Mouse (Mus musculus) midbrain, postnatal 0 days (tissue): ENCODE data around the gene Zbtb44. TPM values are rescaled to one million over a fixed set of nuclear protein-coding genes. Genes with fewer than 3 reads are reported as not detected.

Source experiments
- ATAC-seq: fragments of 200-750 bp; cut with Nextera tagmentation; 2 replicates; pipeline ENCODE4 v1.8.0; 2017; ENCODE audit warnings: moderate number of reproducible peaks, mild to moderate bottlenecking, moderate TSS enrichment, moderate library complexity; ENCODE audit not compliant: low FRiP score
- DNase-seq: peaks from one replicate; pipeline ENCODE4 v3.0.0-alpha.2; 2015; ENCODE audit warnings: low spot score
- H3K27ac ChIP-seq: fragments of 300-500 bp; sonication (generic); 2 replicates; pipeline ENCODE4 v1.5.1; 2014; ENCODE audit warnings: low read depth, mild to moderate bottlenecking, low read length, mixed read lengths
- H3K27me3 ChIP-seq: fragments of 300-500 bp; sonication (generic); 2 replicates; pipeline ENCODE4 v1.6.1; 2014; ENCODE audit warnings: low read length, control low read depth, mixed read lengths; ENCODE audit not compliant: insufficient read depth
- H3K36me3 ChIP-seq: fragments of 300-500 bp; sonication (generic); 2 replicates; pipeline ENCODE4 v1.6.1; 2014; ENCODE audit warnings: low read length, control low read depth, mixed read lengths; ENCODE audit not compliant: insufficient read depth
- H3K4me1 ChIP-seq: fragments of 300-500 bp; sonication (generic); 2 replicates; pipeline ENCODE4 v1.6.1; 2014; ENCODE audit warnings: mild to moderate bottlenecking, control low read depth, antibody characterized with exemption, low read length, mixed read lengths; ENCODE audit not compliant: insufficient read depth
- H3K4me2 ChIP-seq: fragments of 300-500 bp; sonication (generic); 2 replicates; pipeline ENCODE4 v1.6.1; 2014; ENCODE audit warnings: low read depth, mild to moderate bottlenecking, low read length, mixed read lengths; ENCODE audit not compliant: poor library complexity, severe bottlenecking
- H3K4me3 ChIP-seq: fragments of 300-500 bp; sonication (generic); 2 replicates; pipeline ENCODE4 v1.5.1; 2014; ENCODE audit warnings: low read depth, mild to moderate bottlenecking, low read length, moderate library complexity
- H3K9ac ChIP-seq: fragments of 300-500 bp; sonication (generic); replicated peaks from 2 replicates; pipeline ENCODE4 v1.6.1; 2014; ENCODE audit warnings: mild to moderate bottlenecking, low read length, moderate library complexity, mixed read lengths; ENCODE audit not compliant: poor library complexity, severe bottlenecking
- H3K9me3 ChIP-seq: fragments of 300-500 bp; sonication (generic); 2 replicates; pipeline ENCODE4 v1.6.1; 2016; ENCODE audit warnings: low read length, control low read depth
- CTCF ChIP-seq: IDR thresholded peaks from 2 replicates; pipeline ENCODE4 v1.5.1; 2016; ENCODE audit warnings: antibody characterized with exemption, mild to moderate bottlenecking
- WGBS: fragments of 180-500 bp; shearing (Covaris S2); extraction: QIAGEN DNeasy Blood & Tissue Kit; methylation state at CpG from one replicate; pipeline ENCODE4 v1.1.7; 2014; 5-methylcytosine and 5-hydroxymethylcytosine counted together
- polyA plus RNA-seq: library from polyadenylated mRNA; unstranded; fragments of >200 nt; fragmentation: Nextera tagmentation; extraction: Ambion mirVana; gene quantifications from 2 replicates; pipeline ENCODE4 v1.2.1, GENCODE M21; 2015
- total RNA-seq: library from RNA; depleted of rRNA; stranded (reverse); fragments of >200 nt; gene quantifications from 2 replicates; pipeline ENCODE4 v1.2.3, GENCODE M21; 2014

The Zbtb44 gene
- total and polyA plus RNA-seq, 2 experiments from 2014 or later = 3.6 to 14.2 TPM

- Histone ChIP-seq H3K9me3 (no peaks in the 10 kb centered on the region), H3K4me2 (no peak overlapping the region), H3K4me3 (no peak overlapping the region), H3K27ac (no peak overlapping the region), H3K36me3 (no peaks in the 10 kb centered on the region), H3K4me1 (no peaks in the 10 kb centered on the region), H3K27me3 (no peaks in the 10 kb centered on the region), H3K9ac (no peak overlapping the region)
- WGBS = 70% methylated on average over 29 of the region's 29 CpGs
- TF ChIP-seq CTCF = no peak
- DNase-seq (no peak), ATAC-seq (no peak)
These were observed 59.9 kb downstream of the Zbtb44 start for GRCm38 (mm10) chr9:31090081-31091023.

- Histone ChIP-seq H3K9me3 (no peaks in the 10 kb centered on the region), H3K27me3 (no peaks in the 10 kb centered on the region), H3K36me3 (no peaks in the 10 kb centered on the region), H3K4me1 (no peaks in the 10 kb centered on the region), H3K27ac (no peak overlapping the region), H3K9ac (no peak overlapping the region), H3K4me2 (no peak overlapping the region), H3K4me3 (no peak overlapping the region)
- DNase-seq (no peak), ATAC-seq (no peak)
- WGBS = 94% methylated on average over 10 of the region's 10 CpGs
- TF ChIP-seq CTCF = no peak
These were observed 60.7 kb downstream of the Zbtb44 start for GRCm38 (mm10) chr9:31091162-31091581.

GRCm38 (mm10) chr9:31092111-31092832, 61.8 kb downstream of the Zbtb44 start:
- Histone ChIP-seq H3K27me3 (no peaks in the 10 kb centered on the region), H3K4me1 (no peaks in the 10 kb centered on the region), H3K4me2 (no peak overlapping the region), H3K9me3 (no peaks in the 10 kb centered on the region), H3K4me3 (no peak overlapping the region), H3K36me3 (no peaks in the 10 kb centered on the region), H3K27ac (no peak overlapping the region), H3K9ac (no peak overlapping the region)
- TF ChIP-seq CTCF = no peak
- WGBS = 89% methylated on average over 18 of the region's 18 CpGs
- DNase-seq (no peak), ATAC-seq (no peak)

GRCm38 (mm10) chr9:31092833-31093195, 62.4 kb downstream of the Zbtb44 start:
- Histone ChIP-seq H3K9me3 (no peaks in the 10 kb centered on the region), H3K27me3 (no peaks in the 10 kb centered on the region), H3K4me2 (no peak overlapping the region), H3K36me3 (no peaks in the 10 kb centered on the region), H3K4me3 (no peak overlapping the region), H3K4me1 (no peaks in the 10 kb centered on the region), H3K9ac (no peak overlapping the region), H3K27ac (no peak overlapping the region)
- WGBS = 96% methylated on average over 10 of the region's 10 CpGs
- ATAC-seq (no peak), DNase-seq (no peak)
- TF ChIP-seq CTCF = no peak

- WGBS = 71% methylated on average over 20 of the region's 20 CpGs
- no peak overlapping the region for H3K27ac ChIP-seq
- TF ChIP-seq CTCF = no peak
- H3K4me2 ChIP-seq = no peak overlapping the region
- no peaks in the 10 kb centered on the region for H3K27me3 ChIP-seq
- no peak overlapping the region for H3K4me3 ChIP-seq
- ATAC-seq (peak; percentile 63), DNase-seq (peak; percentile 56)
- H3K9ac ChIP-seq = no peak overlapping the region
- H3K36me3 ChIP-seq = no peaks in the 10 kb centered on the region
- H3K9me3 ChIP-seq = no peaks in the 10 kb centered on the region
- no peaks in the 10 kb centered on the region for H3K4me1 ChIP-seq
These were observed 66.9 kb downstream of the Zbtb44 start for GRCm38 (mm10) chr9:31097088-31098082.
